Mouse (Mus musculus): Measurements from ENCODE around the gene 4930447C04Rik. TPM values are rescaled to one million over a fixed set of nuclear protein-coding genes. Genes with fewer than 3 reads are reported as not detected.

Gene 4930447C04Rik
- polyA plus RNA-seq, 1 experiment from 2014 or later = 3.2 TPM

GRCm38 (mm10) chr12:72957829-72958424 lies 17.4 kb upstream of the 4930447C04Rik start:
- no peak overlapping the region for H3K4me2 ChIP-seq
- H3K27me3 ChIP-seq = peaks cover 69% of the 10 kb centered on the region
- H3K4me1 ChIP-seq = no peaks in the 10 kb centered on the region
- no peak overlapping the region for H3K9ac ChIP-seq
- ATAC-seq (ENCODE audit: low FRiP score) = no peak
- no peaks in the 10 kb centered on the region for H3K9me3 ChIP-seq
- no peaks in the 10 kb centered on the region for H3K36me3 ChIP-seq (replicated peaks)
- no peak overlapping the region for H3K27ac ChIP-seq
- WGBS = 81% methylated on average over 6 of the region's 6 CpGs
- H3K4me3 ChIP-seq (replicated peaks) = no peak overlapping the region

- no peak overlapping the region for H3K9ac ChIP-seq
Observed at GRCm38 (mm10) chr12:72954906-72955305, 14.3 kb upstream of the 4930447C04Rik start.

DNA sequence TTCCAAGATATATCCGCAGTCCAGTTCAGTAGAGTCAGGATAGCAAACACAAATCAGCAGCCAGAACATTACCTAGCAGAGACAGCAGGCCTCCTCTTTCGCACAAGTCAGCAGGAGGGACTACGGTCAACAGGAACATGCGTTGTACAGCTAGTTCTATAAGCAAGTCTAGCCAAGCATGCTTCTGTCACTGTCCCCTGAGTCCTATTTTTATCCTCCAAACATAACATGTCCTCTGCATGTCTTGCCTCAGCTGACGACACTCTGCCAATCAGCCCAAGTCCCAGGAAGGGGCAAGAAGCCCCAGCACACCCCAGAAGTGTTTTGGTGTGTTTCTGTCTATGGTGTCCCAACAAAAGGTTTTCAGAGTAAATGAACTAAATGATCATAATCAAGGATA lies 13.3 kb upstream of the 4930447C04Rik start:
- H3K27ac ChIP-seq = no peak overlapping the region
- H3K36me3 ChIP-seq (replicated peaks) = no peaks in the 10 kb centered on the region
- H3K27me3 ChIP-seq = peaks cover 80% of the 10 kb centered on the region
- WGBS = 86% methylated on average over 5 of the region's 5 CpGs
- ATAC-seq (ENCODE audit: low FRiP score) = no peak
- no peak overlapping the region for H3K4me3 ChIP-seq (replicated peaks)
- no peak overlapping the region for H3K9ac ChIP-seq
- no peaks in the 10 kb centered on the region for H3K9me3 ChIP-seq
- H3K4me1 ChIP-seq = no peaks in the 10 kb centered on the region
- H3K4me2 ChIP-seq = no peak overlapping the region

More at GRCm38 (mm10) chr12:72954906-72955305, 14.3 kb upstream of the 4930447C04Rik start:
- H3K27ac ChIP-seq = no peak overlapping the region
- no peaks in the 10 kb centered on the region for H3K36me3 ChIP-seq (replicated peaks)
- peaks cover 80% of the 10 kb centered on the region for H3K27me3 ChIP-seq
- H3K4me1 ChIP-seq = no peaks in the 10 kb centered on the region
- ATAC-seq (ENCODE audit: low FRiP score) = no peak
- H3K4me2 ChIP-seq = no peak overlapping the region
- H3K4me3 ChIP-seq (replicated peaks) = no peak overlapping the region
- no peaks in the 10 kb centered on the region for H3K9me3 ChIP-seq
- WGBS = 80% methylated on average over 4 of the region's 4 CpGs

DNA sequence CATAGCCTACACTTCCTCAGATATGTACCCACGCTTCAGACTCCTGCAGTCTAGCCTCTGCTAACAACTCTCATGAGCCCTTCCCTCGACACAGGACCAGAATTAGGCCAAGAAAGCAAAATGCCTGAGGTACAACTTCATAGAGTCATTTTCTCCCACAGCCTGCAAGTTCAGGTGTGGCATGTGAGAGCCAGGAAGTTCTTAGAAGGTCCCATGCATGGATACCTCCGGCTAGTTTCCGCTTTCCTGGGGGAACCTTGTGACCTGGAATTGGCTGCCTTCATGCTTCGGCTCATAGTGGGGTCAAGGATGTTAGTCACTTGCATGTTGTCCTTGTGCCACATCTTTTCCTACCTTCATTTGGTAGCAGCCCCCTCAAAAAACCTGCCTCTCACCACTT lies 12.5 kb upstream of the 4930447C04Rik start:
- peaks cover 78% of the 10 kb centered on the region for H3K27me3 ChIP-seq
- no peak overlapping the region for H3K4me2 ChIP-seq
- H3K4me3 ChIP-seq (replicated peaks) = no peak overlapping the region
- ATAC-seq (ENCODE audit: low FRiP score) = no peak
- no peaks in the 10 kb centered on the region for H3K4me1 ChIP-seq
- no peak overlapping the region for H3K9ac ChIP-seq
- 83% methylated on average over 5 of the region's 5 CpGs for WGBS
- no peak overlapping the region for H3K27ac ChIP-seq
- no peaks in the 10 kb centered on the region for H3K36me3 ChIP-seq (replicated peaks)
- H3K9me3 ChIP-seq = no peaks in the 10 kb centered on the region

DNA sequence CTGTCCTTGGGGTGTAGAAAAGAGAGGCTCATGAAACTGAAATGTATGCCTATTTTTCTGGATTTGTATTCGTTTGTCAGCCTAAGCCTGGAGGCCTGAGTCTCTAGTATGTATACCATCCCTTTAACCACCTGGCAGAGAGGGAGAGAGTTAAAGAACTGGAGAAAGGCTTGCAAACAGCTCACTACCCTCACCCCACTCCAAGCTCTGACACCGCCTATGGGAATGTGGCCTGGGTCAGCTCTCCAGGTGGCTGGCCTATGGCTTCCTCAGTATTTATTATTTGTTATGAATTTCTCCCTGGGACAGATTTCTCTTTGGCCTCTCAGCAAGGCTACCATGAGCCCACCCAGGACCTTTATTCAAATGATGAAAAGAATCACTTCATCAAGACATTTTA lies 6.8 kb upstream of the 4930447C04Rik start:
- Histone ChIP-seq H3K27ac (no peak overlapping the region), H3K4me2 (no peak overlapping the region), H3K36me3 (replicated peaks) (no peaks in the 10 kb centered on the region), H3K27me3 (peaks cover 88% of the 10 kb centered on the region), H3K9me3 (no peaks in the 10 kb centered on the region), H3K9ac (no peak overlapping the region), H3K4me1 (peaks cover 15% of the 10 kb centered on the region), H3K4me3 (replicated peaks) (no peak overlapping the region)
- 33% methylated on average over 2 of the region's 2 CpGs for WGBS
- ATAC-seq (ENCODE audit: low FRiP score) = no peak

DNA sequence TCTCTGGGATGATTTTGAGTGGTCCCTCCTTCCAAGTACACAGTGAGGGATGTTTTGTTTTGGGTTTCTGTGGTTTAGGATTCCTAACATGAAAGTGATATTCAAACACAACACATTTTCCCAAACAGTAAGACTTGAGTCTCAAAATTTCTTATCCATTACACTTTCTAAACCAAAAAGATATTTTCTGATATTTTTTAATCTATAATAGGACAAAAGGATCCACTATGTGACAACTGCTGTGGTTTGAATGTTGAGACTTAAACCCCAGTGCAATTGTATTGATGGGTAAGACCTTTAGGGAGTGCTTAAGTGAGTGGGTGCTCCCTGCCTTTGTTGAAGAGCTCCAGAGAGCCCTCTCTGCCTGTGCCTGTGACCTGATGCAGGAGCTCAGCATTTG lies 6.2 kb upstream of the 4930447C04Rik start:
- H3K4me2 ChIP-seq = no peak overlapping the region
- ATAC-seq (ENCODE audit: low FRiP score) = no peak
- no peak overlapping the region for H3K4me3 ChIP-seq (replicated peaks)

GRCm38 (mm10) chr12:72946064-72946395 lies 5.5 kb upstream of the 4930447C04Rik start:
- H3K4me2 ChIP-seq = peak overlapping the region; percentile 61
- H3K9me3 ChIP-seq = no peaks in the 10 kb centered on the region
- peak overlapping the region; percentile 8; the same call in 1 of the 2 replicates for H3K9ac ChIP-seq
- H3K4me3 ChIP-seq (replicated peaks) = peak overlapping the region; percentile 38
- no peaks in the 10 kb centered on the region for H3K36me3 ChIP-seq (replicated peaks)
- no peak for ATAC-seq (ENCODE audit: low FRiP score)
- no peak overlapping the region for H3K27ac ChIP-seq
- peaks cover 91% of the 10 kb centered on the region for H3K27me3 ChIP-seq
- H3K4me1 ChIP-seq = peaks cover 15% of the 10 kb centered on the region
- WGBS = under 1% methylated on average over 8 of the region's 8 CpGs

More for the DNA sequence above, 6.2 kb upstream of the 4930447C04Rik start:
- H3K9me3 ChIP-seq = no peaks in the 10 kb centered on the region
- H3K27ac ChIP-seq = no peak overlapping the region
- no peaks in the 10 kb centered on the region for H3K36me3 ChIP-seq (replicated peaks)
- no peak overlapping the region for H3K9ac ChIP-seq
- H3K4me1 ChIP-seq = peaks cover 15% of the 10 kb centered on the region
- H3K27me3 ChIP-seq = peaks cover 89% of the 10 kb centered on the region

DNA sequence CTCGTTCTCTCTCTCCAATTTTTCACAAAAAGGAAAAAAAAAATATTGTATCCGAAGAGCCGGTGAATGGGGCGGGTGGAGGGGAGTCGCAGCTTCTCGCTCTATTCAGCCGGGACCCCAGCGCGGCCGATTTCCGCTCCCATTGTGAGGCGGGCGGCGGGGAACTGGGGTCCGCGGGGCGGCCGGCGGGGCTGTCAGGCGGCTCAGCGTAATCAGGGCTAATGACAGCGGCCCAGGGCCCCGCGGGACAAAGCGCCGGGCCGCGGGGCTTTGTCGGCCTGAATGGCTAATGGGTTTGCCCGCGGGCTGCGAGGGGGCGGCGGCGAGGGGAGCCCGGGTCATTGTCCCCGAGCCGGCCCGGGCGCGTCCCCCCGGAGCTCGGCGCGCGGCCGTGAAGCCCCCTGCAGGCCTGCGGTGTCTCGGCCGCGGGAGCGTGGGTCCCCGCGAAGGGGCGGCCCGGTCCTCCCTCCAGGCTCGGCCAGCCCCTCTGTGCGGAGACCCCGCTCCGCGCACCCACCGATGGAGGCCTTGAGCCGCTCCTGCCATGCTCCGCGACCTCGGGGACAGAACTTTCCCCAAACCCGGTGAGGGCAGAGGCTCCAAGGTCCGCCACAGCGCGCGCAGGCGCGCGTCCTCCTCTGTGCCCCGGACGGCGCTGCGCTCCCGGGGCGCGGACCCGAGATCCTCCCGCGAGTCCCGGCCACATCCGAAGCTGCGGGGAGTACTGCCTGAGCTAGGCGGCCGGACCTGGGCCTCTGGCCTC lies 4.9 kb upstream of the 4930447C04Rik start:
- Histone ChIP-seq H3K4me3 (replicated peaks) (peak overlapping the region; percentile 38), H3K36me3 (replicated peaks) (no peaks in the 10 kb centered on the region), H3K9ac (peak overlapping the region; percentile 8), H3K4me1 (peaks cover 15% of the 10 kb centered on the region), H3K4me2 (peak overlapping the region; percentile 61), H3K27me3 (peaks cover 94% of the 10 kb centered on the region), H3K9me3 (no peaks in the 10 kb centered on the region), H3K27ac (no peak overlapping the region)
- 0% methylated on average over 86 of the region's 89 CpGs for WGBS
- ATAC-seq (ENCODE audit: low FRiP score) = peak; percentile 80

GRCm38 (mm10) chr12:72944411-72945225 lies 4.0 kb upstream of the 4930447C04Rik start:
- H3K36me3 ChIP-seq (replicated peaks) = no peaks in the 10 kb centered on the region

GRCm38 (mm10) chr12:72943574-72944110 lies 3.1 kb upstream of the 4930447C04Rik start:
- no peak overlapping the region for H3K9ac ChIP-seq
- H3K36me3 ChIP-seq (replicated peaks) = no peaks in the 10 kb centered on the region
- WGBS = 6% methylated on average over 2 of the region's 2 CpGs
- no peak overlapping the region for H3K4me3 ChIP-seq (replicated peaks)
- no peak overlapping the region for H3K27ac ChIP-seq
- peaks cover 25% of the 10 kb centered on the region for H3K4me1 ChIP-seq
- peaks cover 96% of the 10 kb centered on the region for H3K27me3 ChIP-seq
- ATAC-seq (ENCODE audit: low FRiP score) = no peak
- H3K4me2 ChIP-seq = no peak overlapping the region
- H3K9me3 ChIP-seq = no peaks in the 10 kb centered on the region

More at GRCm38 (mm10) chr12:72944411-72945225, 4.0 kb upstream of the 4930447C04Rik start:
- Histone ChIP-seq H3K9me3 (no peaks in the 10 kb centered on the region), H3K27ac (no peak overlapping the region), H3K4me2 (peak overlapping the region; percentile 61), H3K4me3 (replicated peaks) (peak overlapping the region; percentile 38), H3K4me1 (peaks cover 21% of the 10 kb centered on the region), H3K9ac (no peak overlapping the region), H3K27me3 (peaks cover 94% of the 10 kb centered on the region)
- ATAC-seq (ENCODE audit: low FRiP score) = 0 out of 2 replicates have a peak, but pooled peaks have one; percentile 12
- WGBS = 1% methylated on average over 24 of the region's 24 CpGs

GRCm38 (mm10) chr12:72942171-72942570 lies 1.6 kb upstream of the 4930447C04Rik start:
- Histone ChIP-seq H3K36me3 (replicated peaks) (no peaks in the 10 kb centered on the region), H3K9me3 (no peaks in the 10 kb centered on the region), H3K4me2 (no peak overlapping the region), H3K4me3 (replicated peaks) (no peak overlapping the region), H3K27ac (no peak overlapping the region), H3K4me1 (peaks cover 25% of the 10 kb centered on the region), H3K27me3 (peaks cover 98% of the 10 kb centered on the region), H3K9ac (no peak overlapping the region)
- 21% methylated on average over 6 of the region's 6 CpGs for WGBS
- no peak for ATAC-seq (ENCODE audit: low FRiP score)

- Histone ChIP-seq H3K36me3 (replicated peaks) (no peaks in the 10 kb centered on the region), H3K27ac (no peak overlapping the region), H3K27me3 (peaks cover 98% of the 10 kb centered on the region), H3K4me1 (peaks cover 25% of the 10 kb centered on the region), H3K4me2 (no peak overlapping the region), H3K4me3 (replicated peaks) (no peak overlapping the region), H3K9ac (no peak overlapping the region), H3K9me3 (no peaks in the 10 kb centered on the region)
- no peak for ATAC-seq (ENCODE audit: low FRiP score)
- WGBS = under 1% methylated on average over 32 of the region's 32 CpGs
Observed at GRCm38 (mm10) chr12:72941398-72942051, 951 bp upstream of the 4930447C04Rik start.
